Mouse (Mus musculus) lung, postnatal 25 days (tissue): Measurements from ENCODE around the gene Zfp595.
"Not testable (repeated sequence)": the region's sequence is repeated elsewhere in the genome, so short reads cannot be mapped to it uniquely, and the experiment has no call there.

Experiments
- DNase-seq: peaks from one replicate; pipeline ENCODE4 v3.0.0; 2022; ENCODE audit warnings: low spot score

Gene Zfp595

DNA sequence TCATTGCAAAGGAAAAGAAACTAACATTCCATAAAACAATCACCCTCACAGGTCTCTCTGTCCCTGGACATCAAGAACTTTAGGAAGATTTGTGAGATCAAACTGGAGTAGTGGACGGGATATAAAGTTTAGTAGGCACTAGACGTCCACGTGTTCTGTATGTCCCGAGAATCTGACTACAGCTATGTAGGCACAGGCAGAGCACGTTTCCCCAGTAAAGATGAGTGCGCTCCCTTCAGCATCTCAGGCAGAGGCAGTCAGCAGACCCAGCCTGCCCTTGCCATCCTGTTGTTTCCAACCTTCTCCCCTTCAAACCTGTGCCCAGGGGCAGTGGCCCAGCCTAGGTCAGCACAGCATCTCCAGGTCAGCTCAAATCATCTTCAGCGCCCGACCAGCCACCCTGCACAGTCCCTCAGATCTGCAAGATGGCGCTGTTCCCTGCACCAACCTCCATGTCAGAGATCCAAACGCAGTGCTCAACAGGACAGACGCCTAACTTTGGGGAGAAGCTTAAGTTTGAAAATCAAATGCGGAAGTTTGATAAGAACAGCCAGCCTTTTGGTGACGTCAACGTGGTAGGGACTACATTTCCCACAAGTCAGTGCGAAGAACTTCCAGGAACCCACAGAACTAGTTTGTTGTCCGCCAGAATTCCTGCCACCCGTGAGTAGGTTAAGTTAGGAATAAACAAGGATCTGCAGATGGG, at the start of gene Zfp595:
TSS of gene Zfp595 (minus strand) at position 552 of the 706 bp plus-strand sequence.
- peak; percentile 93 for DNase-seq

GRCm38 (mm10) chr13:67376255-67376654, 43.9 kb upstream of the Zfp595 start:
- not testable (repeated sequence) for DNase-seq

- peak; percentile 87 for DNase-seq
Observed at GRCm38 (mm10) chr13:67375050-67375911, 42.9 kb upstream of the Zfp595 start, which contains the start of the genes Gm28041 and Zfp456. Gm28041 (minus strand) TSS chr13:67375733. Zfp456 (minus strand) TSS chr13:67375810.

- DNase-seq = peak; percentile 94
Observed at GRCm38 (mm10) chr13:67360131-67360744, 27.9 kb upstream of the Zfp595 start, which contains the start of the genes Gm28044 and Zfp953. Gm28044 (minus strand) TSS chr13:67360536. Zfp953 (minus strand) TSS chr13:67360605.

- no peak for DNase-seq
Observed at GRCm38 (mm10) chr13:67351854-67352253, 19.5 kb upstream of the Zfp595 start.

DNA sequence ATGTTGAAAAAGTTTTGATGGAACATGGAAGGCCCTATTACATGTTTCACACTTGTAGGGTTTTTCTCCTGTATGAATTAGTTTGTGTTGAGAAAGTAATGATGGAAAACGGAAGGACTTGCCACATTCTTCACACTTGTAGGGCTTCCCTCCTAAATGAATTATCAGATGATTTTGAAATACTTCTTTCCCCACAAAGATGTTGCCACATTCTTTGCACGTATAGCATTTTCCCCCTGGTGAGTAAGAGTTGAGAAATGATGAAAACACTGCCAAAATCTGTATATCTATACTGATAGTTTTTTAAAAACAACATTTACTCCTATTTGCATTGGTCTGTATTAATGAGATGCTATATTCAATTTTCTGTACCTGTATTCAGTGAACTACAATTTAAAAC, 11.1 kb upstream of the Zfp595 start:
- no peak for DNase-seq

DNA sequence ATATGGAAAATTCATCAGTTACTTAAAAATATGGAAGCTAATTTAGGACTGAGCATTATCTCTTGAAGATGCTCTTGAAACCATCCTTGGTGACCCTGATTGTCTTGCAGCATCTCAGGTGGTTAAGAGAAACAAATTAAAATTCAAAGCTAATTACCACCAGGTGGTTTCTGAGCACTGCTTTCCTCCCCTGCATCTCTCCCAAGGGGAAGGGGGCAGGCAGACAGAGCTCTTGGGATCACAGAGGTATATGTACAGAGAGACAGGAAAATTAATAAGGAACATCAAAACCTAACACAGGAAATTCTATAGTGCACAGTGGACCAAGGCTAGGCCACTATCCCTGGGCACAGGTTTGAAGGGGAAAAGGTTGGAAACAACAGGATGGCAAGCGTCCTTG, 507 bp upstream of the Zfp595 start:
- DNase-seq = no peak

DNA sequence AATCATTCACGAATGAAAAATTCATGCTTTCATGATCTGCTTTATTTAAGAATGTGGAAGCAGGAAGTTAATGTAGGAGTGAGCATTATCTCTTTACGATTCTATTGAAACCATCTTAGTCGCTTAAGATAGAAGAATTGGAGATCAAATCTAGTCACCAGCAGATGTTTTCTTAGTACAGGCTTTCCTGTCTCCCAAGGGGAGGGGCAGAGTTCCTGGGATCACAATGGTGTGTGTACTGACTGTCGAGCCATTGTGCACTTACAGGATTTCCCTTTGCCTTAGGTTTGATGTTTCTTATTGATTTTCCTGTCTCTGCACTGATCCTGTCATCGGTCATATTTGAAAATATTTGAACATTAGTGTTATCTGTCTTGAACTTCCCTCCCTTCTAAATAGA, 25.7 kb downstream of the Zfp595 start:
- no peak for DNase-seq

- peak; percentile 93 for DNase-seq
Observed at GRCm38 (mm10) chr13:67305822-67306672, 26.3 kb downstream of the Zfp595 start, which contains the start of gene Zfp457. Zfp457 (minus strand) TSS chr13:67306485.

DNA sequence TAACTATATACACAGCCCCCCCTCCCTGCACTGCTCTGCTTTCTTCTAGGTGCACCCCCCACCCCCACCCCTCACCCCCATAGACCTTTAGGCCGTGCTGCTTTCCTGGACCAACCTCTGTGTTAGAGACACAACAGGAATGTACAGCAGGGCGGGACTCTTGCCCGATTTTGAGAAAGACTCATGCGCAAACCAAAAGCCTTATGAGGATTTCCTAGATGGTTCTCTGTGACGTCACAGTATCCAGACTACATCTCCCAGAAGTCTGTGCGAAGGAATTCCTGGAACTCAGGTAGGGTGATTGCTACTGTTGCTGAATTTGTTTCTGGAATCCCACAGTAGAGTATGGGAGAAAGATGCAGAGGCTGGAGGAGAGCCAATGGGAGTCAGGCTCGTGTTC, 54.1 kb downstream of the Zfp595 start, which contains the start of gene Zfp458:
TSS of gene Zfp458 (minus strand) at position 153 of the 400 bp plus-strand sequence.
- peak; percentile 42 for DNase-seq

DNA sequence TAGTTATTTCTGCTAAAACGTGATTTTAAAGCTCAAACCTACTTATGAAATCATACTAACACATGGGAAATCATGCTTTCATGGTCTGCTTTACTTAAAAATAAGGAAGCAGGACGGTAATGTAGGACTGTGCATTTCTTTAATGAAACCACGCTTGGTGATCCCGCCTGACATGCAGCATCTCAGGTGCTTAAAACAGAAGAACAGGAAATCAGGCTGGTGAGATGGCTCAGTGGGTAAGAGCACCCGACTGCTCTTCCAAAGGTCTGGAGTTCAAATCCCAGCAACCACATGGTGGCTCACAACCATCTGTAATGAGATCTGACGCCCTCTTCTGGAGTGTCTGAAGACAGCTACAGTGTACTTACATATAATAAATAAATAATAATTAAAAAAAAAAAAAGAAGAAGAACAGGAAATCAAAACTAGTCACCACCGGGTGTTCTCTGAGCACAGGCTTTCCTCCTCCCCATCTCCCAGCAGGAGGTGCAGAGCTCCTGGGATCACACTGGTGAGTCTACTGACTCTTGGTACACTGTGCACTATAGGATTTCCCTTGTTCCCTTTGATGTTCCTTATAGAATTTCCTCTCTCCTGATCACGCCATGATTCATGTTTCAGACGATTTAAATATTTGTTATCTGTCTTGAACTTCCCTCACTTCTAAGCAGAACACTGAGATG, 62.8 kb downstream of the Zfp595 start:
- not testable (repeated sequence) for DNase-seq

DNA sequence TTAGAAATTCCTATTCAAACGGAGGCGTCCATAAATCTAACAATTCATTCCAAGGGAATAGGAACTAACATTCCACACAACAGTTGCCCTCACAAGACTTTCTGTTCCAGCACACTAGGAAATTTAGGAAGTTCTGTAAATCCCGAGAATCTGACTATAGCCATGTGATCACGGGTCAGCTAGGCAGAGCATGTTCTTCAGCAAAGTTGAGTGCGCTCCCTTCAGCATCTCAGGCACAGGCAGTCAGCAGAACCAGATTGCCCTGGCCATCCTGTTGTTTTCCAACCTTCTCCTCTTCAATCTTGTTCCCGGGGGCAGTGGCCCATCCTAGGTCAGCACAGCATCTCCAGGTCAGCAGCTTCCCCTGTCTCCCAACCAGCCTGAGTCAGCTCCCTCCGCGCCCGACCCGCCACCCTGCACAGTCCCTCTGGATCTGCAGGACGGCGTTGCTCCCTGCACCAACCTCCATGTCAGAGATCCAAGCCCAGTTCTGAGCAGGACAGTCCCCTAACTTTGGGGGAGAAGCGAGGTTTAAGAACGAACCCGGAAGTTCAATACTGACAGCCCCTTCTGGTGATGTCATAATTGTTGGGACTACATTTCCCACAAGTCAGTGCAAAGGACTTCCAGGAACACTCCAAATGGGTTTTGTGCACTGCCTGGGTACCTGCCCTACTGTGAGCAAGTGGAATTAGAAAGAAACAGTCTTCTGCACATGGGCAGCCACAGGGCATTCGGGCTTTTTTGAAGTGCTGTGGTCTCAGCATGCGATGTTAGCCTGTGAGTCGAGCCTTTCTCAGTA, 63.6 kb downstream of the Zfp595 start:
- DNase-seq = peak; percentile 91
